Mouse (Mus musculus) testis, postnatal 10 days (tissue): Measurements from ENCODE around the gene Plekhh2.

Experiments used
- DNase-seq: peaks from one replicate; pipeline ENCODE4 v3.0.0; 2021; ENCODE audit warnings: low spot score

Gene Plekhh2

GRCm38 (mm10) chr17:84608606-84609005 lies 96.9 kb downstream of the Plekhh2 start:
- DNase-seq: peak; percentile 35

- peak; percentile 49 for DNase-seq
Measured at GRCm38 (mm10) chr17:84611500-84611899, 99.8 kb downstream of the Plekhh2 start.

GRCm38 (mm10) chr17:84611971-84612370 lies 100.3 kb downstream of the Plekhh2 start:
- DNase-seq: peak; percentile 39

- peak; percentile 52 for DNase-seq
Measured at GRCm38 (mm10) chr17:84615811-84616210, 104.1 kb downstream of the Plekhh2 start.

GRCm38 (mm10) chr17:84616526-84617074 lies 104.9 kb downstream of the Plekhh2 start:
- no peak for DNase-seq

- DNase-seq: peak; percentile 26
Measured at GRCm38 (mm10) chr17:84617953-84618352, 106.3 kb downstream of the Plekhh2 start.

- peak; percentile 13 for DNase-seq
Measured at GRCm38 (mm10) chr17:84619112-84619511, 107.4 kb downstream of the Plekhh2 start.

- DNase-seq: no peak
Measured at GRCm38 (mm10) chr17:84620076-84620475, 108.4 kb downstream of the Plekhh2 start.

GRCm38 (mm10) chr17:84620610-84621009 lies 108.9 kb downstream of the Plekhh2 start:
- no peak for DNase-seq

GRCm38 (mm10) chr17:84621209-84621608 lies 109.5 kb downstream of the Plekhh2 start:
- no peak for DNase-seq

GRCm38 (mm10) chr17:84622028-84622427 lies 110.3 kb downstream of the Plekhh2 start:
- no peak for DNase-seq

- no peak for DNase-seq
Measured at GRCm38 (mm10) chr17:84622873-84623272, 111.2 kb downstream of the Plekhh2 start.

- DNase-seq: peak; percentile 93
Measured at GRCm38 (mm10) chr17:84626276-84626856, 114.7 kb downstream of the Plekhh2 start, which contains the start of gene Dync2li1. Gene Dync2li1, plus strand, starts transcription at chr17:84626496.

GRCm38 (mm10) chr17:84626857-84627305 lies 115.2 kb downstream of the Plekhh2 start:
- DNase-seq: no peak

GRCm38 (mm10) chr17:84627721-84628120 lies 116.0 kb downstream of the Plekhh2 start:
- no peak for DNase-seq

GRCm38 (mm10) chr17:84628611-84629010 lies 116.9 kb downstream of the Plekhh2 start:
- DNase-seq: no peak

- no peak for DNase-seq
Measured at GRCm38 (mm10) chr17:84631836-84632235, 120.1 kb downstream of the Plekhh2 start.

GRCm38 (mm10) chr17:84633443-84633842 lies 121.7 kb downstream of the Plekhh2 start:
- no peak for DNase-seq

GRCm38 (mm10) chr17:84636328-84636727 lies 124.6 kb downstream of the Plekhh2 start:
- no peak for DNase-seq

- DNase-seq: no peak
Measured at GRCm38 (mm10) chr17:84637971-84638370, 126.3 kb downstream of the Plekhh2 start.

- DNase-seq: no peak
Measured at GRCm38 (mm10) chr17:84639796-84640378, 128.2 kb downstream of the Plekhh2 start.

GRCm38 (mm10) chr17:84641893-84642292 lies 130.2 kb downstream of the Plekhh2 start:
- DNase-seq: peak; percentile 80

GRCm38 (mm10) chr17:84642324-84642723 lies 130.6 kb downstream of the Plekhh2 start:
- DNase-seq: no peak
